Mouse (Mus musculus): ENCODE results near the gene Card10. TPM values are rescaled to one million over a fixed set of nuclear protein-coding genes. Genes with fewer than 3 reads are reported as not detected.

Card10 gene
- polyA plus RNA-seq, 1 experiment from 2014 or later, result 3.4 TPM

- H3K27ac ChIP-seq, result peak overlapping the region; percentile 55
- 73% methylated on average over 12 of the region's 12 CpGs for WGBS
Measured at GRCm38 (mm10) chr15:78790990-78791389, 11.9 kb downstream of the Card10 start.

GRCm38 (mm10) chr15:78790451-78790850 is 12.4 kb downstream of the Card10 start:
- Histone ChIP-seq H3K27ac (peak overlapping the region; percentile 55), H3K27me3 (peaks cover 49% of the 10 kb centered on the region), H3K36me3 (no peaks in the 10 kb centered on the region), H3K4me1 (peaks cover 28% of the 10 kb centered on the region), H3K4me3 (no peak overlapping the region), H3K9ac (no peak overlapping the region), H3K9me3 (no peaks in the 10 kb centered on the region), H3K4me2 (no peak overlapping the region)
- WGBS, result 42% methylated on average over 4 of the region's 4 CpGs
- ATAC-seq (ENCODE audit: insufficient number of reproducible peaks, low FRiP score, low TSS enrichment, low read depth), result no peak; the same call in 1 of the 2 replicates

More at GRCm38 (mm10) chr15:78790990-78791389, 11.9 kb downstream of the Card10 start:
- Histone ChIP-seq H3K9ac (no peak overlapping the region), H3K4me1 (peaks cover 28% of the 10 kb centered on the region), H3K4me2 (no peak overlapping the region), H3K36me3 (no peaks in the 10 kb centered on the region), H3K9me3 (no peaks in the 10 kb centered on the region), H3K27me3 (peaks cover 53% of the 10 kb centered on the region), H3K4me3 (no peak overlapping the region)
- ATAC-seq (ENCODE audit: insufficient number of reproducible peaks, low FRiP score, low TSS enrichment, low read depth), result no peak

DNA sequence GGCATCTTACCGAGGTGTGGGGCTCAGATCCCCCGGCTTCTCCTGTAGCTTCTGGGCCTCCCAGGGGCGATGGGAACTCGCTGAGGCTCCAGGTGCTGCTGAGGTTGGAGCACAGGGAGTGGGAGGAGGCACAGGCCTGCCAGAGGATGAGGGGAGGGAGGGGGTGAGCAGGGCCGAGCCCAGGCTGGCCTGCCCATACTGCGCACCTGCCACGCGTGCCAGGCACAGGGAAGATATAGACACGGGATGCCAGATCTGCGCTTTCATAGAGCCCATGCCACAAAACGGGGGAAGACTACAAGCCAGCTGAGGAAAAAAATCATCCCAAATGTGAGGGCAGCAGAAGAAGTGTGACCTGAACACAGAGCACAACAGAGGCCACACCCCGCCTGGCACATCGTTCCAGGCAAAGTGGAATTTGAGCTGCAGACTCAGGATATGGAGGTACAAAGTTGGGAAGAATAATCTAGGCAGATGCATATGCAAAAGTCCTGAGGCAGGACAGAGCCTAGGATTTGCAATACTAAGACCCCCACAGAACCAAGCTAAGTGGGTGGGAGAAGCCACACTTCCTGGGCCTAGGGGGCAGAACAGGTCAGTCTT is 13.0 kb downstream of the Card10 start:
- ATAC-seq (ENCODE audit: insufficient number of reproducible peaks, low FRiP score, low TSS enrichment, low read depth), result no peak
- Histone ChIP-seq H3K4me1 (peaks cover 24% of the 10 kb centered on the region), H3K4me3 (no peak overlapping the region), H3K9me3 (no peaks in the 10 kb centered on the region), H3K9ac (no peak overlapping the region), H3K27ac (no peak overlapping the region), H3K4me2 (no peak overlapping the region), H3K27me3 (peaks cover 42% of the 10 kb centered on the region), H3K36me3 (no peaks in the 10 kb centered on the region)
- WGBS, result 79% methylated on average over 13 of the region's 13 CpGs

GRCm38 (mm10) chr15:78788042-78788441 is 14.8 kb downstream of the Card10 start:
- Histone ChIP-seq H3K27ac (peak overlapping the region; percentile 27; the same call in 1 of the 2 replicates), H3K4me1 (peaks cover 24% of the 10 kb centered on the region), H3K27me3 (peaks cover 25% of the 10 kb centered on the region), H3K9ac (no peak overlapping the region), H3K9me3 (no peaks in the 10 kb centered on the region), H3K4me3 (no peak overlapping the region), H3K36me3 (no peaks in the 10 kb centered on the region), H3K4me2 (no peak overlapping the region)
- WGBS, result 52% methylated on average over 3 of the region's 3 CpGs
- no peak for ATAC-seq (ENCODE audit: insufficient number of reproducible peaks, low FRiP score, low TSS enrichment, low read depth)

GRCm38 (mm10) chr15:78787287-78787856 is 15.5 kb downstream of the Card10 start:
- Histone ChIP-seq H3K4me2 (no peak overlapping the region), H3K4me3 (no peak overlapping the region), H3K9me3 (no peaks in the 10 kb centered on the region), H3K9ac (no peak overlapping the region), H3K27me3 (peaks cover 21% of the 10 kb centered on the region), H3K36me3 (no peaks in the 10 kb centered on the region), H3K27ac (peak overlapping the region; percentile 18), H3K4me1 (peaks cover 24% of the 10 kb centered on the region)
- ATAC-seq (ENCODE audit: insufficient number of reproducible peaks, low FRiP score, low TSS enrichment, low read depth), result no peak
- 67% methylated on average over 9 of the region's 9 CpGs for WGBS

DNA sequence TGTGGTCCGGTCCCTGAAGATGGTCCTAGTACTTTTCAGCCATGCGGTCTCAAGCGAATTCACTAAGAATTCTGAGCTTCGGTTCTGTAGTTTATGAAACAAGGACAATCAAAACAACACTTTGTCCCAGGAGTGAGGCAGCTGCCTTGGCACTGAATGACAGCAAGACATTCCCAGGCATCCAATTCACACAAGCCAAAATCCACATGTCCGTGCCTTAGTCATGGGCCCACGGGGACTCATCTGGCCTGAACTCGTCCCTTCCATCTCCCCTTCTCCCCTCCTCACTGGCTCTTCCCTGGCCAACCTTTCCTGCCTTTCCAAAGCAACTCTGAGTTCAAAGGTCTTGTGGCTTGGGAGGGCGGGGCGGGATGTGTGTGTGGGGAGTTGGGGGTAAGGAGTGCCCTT is 16.4 kb downstream of the Card10 start:
- no peak overlapping the region for H3K9ac ChIP-seq
- peaks cover 24% of the 10 kb centered on the region for H3K4me1 ChIP-seq
- no peak for ATAC-seq (ENCODE audit: insufficient number of reproducible peaks, low FRiP score, low TSS enrichment, low read depth)
- H3K4me3 ChIP-seq, result no peak overlapping the region
- no peak overlapping the region for H3K4me2 ChIP-seq
- 75% methylated on average over 9 of the region's 9 CpGs for WGBS
- no peaks in the 10 kb centered on the region for H3K9me3 ChIP-seq
- H3K27me3 ChIP-seq, result peaks cover 17% of the 10 kb centered on the region
- no peaks in the 10 kb centered on the region for H3K36me3 ChIP-seq
- H3K27ac ChIP-seq, result peak overlapping the region; percentile 18

DNA sequence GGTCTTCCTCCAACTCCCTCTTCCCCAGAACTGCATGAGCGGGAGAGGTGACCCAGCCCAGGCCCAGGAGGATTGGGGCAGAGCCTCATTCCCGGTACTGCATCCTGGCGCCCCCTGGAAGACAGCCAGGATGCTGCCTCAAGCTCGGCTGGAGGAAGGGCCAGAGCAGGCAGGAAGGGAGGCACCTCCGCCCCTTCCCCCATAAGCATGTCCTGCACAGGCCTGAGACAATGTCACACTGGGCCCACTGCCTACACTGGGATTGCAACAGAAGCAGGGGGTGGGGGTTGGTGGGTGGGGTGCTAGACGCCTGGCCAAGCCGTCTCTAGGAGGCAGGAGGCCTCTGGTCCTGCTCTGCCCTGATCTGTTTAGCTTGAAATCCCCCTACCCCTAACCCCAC is 16.9 kb downstream of the Card10 start:
- H3K4me1 ChIP-seq, result peaks cover 24% of the 10 kb centered on the region
- H3K36me3 ChIP-seq, result no peaks in the 10 kb centered on the region
- no peak overlapping the region for H3K4me3 ChIP-seq
- no peak overlapping the region for H3K9ac ChIP-seq
- H3K4me2 ChIP-seq, result no peak overlapping the region
- ATAC-seq (ENCODE audit: insufficient number of reproducible peaks, low FRiP score, low TSS enrichment, low read depth), result peak; percentile 41; the same call in 1 of the 2 replicates
- H3K9me3 ChIP-seq, result no peaks in the 10 kb centered on the region
- H3K27me3 ChIP-seq, result peaks cover 17% of the 10 kb centered on the region
- H3K27ac ChIP-seq, result peak overlapping the region; percentile 18; the same call in 1 of the 2 replicates
- WGBS, result 22% methylated on average over 7 of the region's 7 CpGs

DNA sequence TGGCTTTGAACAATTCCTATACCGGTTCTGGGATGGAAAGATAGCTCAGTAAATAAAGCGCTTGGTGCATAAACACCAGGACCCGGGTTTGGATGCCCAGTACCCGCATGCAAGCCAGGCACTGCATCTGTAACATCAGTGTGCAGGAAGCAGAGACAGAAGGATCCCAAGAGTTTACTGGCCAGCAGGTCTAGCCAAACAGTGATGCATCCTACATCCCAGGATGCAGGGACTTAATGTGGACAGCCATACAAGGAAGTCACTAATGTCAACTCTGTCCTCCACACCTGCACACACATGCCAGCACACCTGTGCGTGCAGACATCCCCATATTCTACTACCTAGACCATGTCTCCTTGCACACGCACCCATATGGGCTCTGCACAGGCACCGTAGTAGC is 17.6 kb downstream of the Card10 start:
- Histone ChIP-seq H3K27ac (no peak overlapping the region), H3K4me1 (peaks cover 18% of the 10 kb centered on the region), H3K36me3 (no peaks in the 10 kb centered on the region), H3K4me3 (no peak overlapping the region), H3K27me3 (peaks cover 17% of the 10 kb centered on the region), H3K9ac (no peak overlapping the region), H3K9me3 (no peaks in the 10 kb centered on the region), H3K4me2 (no peak overlapping the region)
- no peak for ATAC-seq (ENCODE audit: insufficient number of reproducible peaks, low FRiP score, low TSS enrichment, low read depth)
- 92% methylated on average over 7 of the region's 7 CpGs for WGBS

GRCm38 (mm10) chr15:78784520-78784919 is 18.3 kb downstream of the Card10 start:
- no peak overlapping the region for H3K4me2 ChIP-seq
- H3K4me3 ChIP-seq, result no peak overlapping the region
- no peak overlapping the region for H3K27ac ChIP-seq
- peaks cover 14% of the 10 kb centered on the region for H3K4me1 ChIP-seq
- no peaks in the 10 kb centered on the region for H3K36me3 ChIP-seq
- WGBS, result 70% methylated on average over 5 of the region's 5 CpGs
- ATAC-seq (ENCODE audit: insufficient number of reproducible peaks, low FRiP score, low TSS enrichment, low read depth), result no peak
- no peak overlapping the region for H3K9ac ChIP-seq
- H3K9me3 ChIP-seq, result no peaks in the 10 kb centered on the region
- H3K27me3 ChIP-seq, result peaks cover 14% of the 10 kb centered on the region

GRCm38 (mm10) chr15:78782348-78783103 is 20.3 kb downstream of the Card10 start:
- Histone ChIP-seq H3K4me1 (peaks cover 14% of the 10 kb centered on the region), H3K36me3 (no peaks in the 10 kb centered on the region), H3K27ac (no peak overlapping the region), H3K27me3 (peaks cover 10% of the 10 kb centered on the region), H3K9ac (no peak overlapping the region), H3K4me3 (no peak overlapping the region), H3K4me2 (no peak overlapping the region), H3K9me3 (no peaks in the 10 kb centered on the region)
- ATAC-seq (ENCODE audit: insufficient number of reproducible peaks, low FRiP score, low TSS enrichment, low read depth), result no peak
- whole genome bisulfite sequencing, result 69% methylated on average over 14 of the region's 14 CpGs

DNA sequence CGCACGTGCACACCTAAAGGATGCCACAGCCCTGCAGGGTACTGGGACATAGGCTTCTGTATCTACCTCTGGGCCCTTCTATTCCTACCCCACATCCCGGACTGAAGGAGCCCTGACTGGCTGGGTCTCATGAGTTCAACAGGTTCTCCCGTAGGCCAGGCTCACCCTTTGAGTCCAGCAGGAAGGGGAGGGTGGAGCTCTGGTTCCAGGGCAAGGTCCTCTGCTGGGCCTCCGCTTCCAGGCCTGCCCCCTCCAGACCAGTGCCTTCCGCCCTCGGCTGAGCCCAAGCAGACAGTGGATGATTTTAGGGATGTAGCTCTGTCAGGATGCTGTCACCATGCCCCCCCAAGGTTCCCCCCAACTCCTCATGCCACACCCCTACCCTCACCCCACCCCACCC is 21.9 kb downstream of the Card10 start:
- Histone ChIP-seq H3K4me3 (no peak overlapping the region), H3K9me3 (no peaks in the 10 kb centered on the region), H3K36me3 (no peaks in the 10 kb centered on the region), H3K27ac (no peak overlapping the region), H3K9ac (no peak overlapping the region), H3K4me1 (peaks cover 6% of the 10 kb centered on the region; the same call in 1 of the 2 replicates), H3K27me3 (peaks cover 4% of the 10 kb centered on the region; the same call in 1 of the 2 replicates), H3K4me2 (no peak overlapping the region)
- no peak for ATAC-seq (ENCODE audit: insufficient number of reproducible peaks, low FRiP score, low TSS enrichment, low read depth)
- WGBS, result 81% methylated on average over 7 of the region's 7 CpGs

- H3K36me3 ChIP-seq, result no peaks in the 10 kb centered on the region
- H3K4me2 ChIP-seq, result no peak overlapping the region
- H3K9me3 ChIP-seq, result no peaks in the 10 kb centered on the region
- peaks cover 4% of the 10 kb centered on the region; the same call in 1 of the 2 replicates for H3K27me3 ChIP-seq
- H3K4me3 ChIP-seq, result no peak overlapping the region
- ATAC-seq (ENCODE audit: insufficient number of reproducible peaks, low FRiP score, low TSS enrichment, low read depth), result no peak
- 95% methylated on average over 14 of the region's 14 CpGs for WGBS
- H3K4me1 ChIP-seq, result peaks cover 3% of the 10 kb centered on the region; the same call in 1 of the 2 replicates
- no peak overlapping the region for H3K9ac ChIP-seq
- no peak overlapping the region for H3K27ac ChIP-seq
Measured at GRCm38 (mm10) chr15:78780359-78780758, 22.5 kb downstream of the Card10 start.
